Mouse (Mus musculus): ENCODE measurements around the gene Cytip. TPM values are rescaled to one million over a fixed set of nuclear protein-coding genes. Genes with fewer than 3 reads are reported as not detected.

The Cytip gene
- polyA plus RNA-seq, 2 experiments, result 1.6 to 3.2 TPM

- Histone ChIP-seq H3K27ac (replicated peaks; ENCODE audit: low read depth, low read length) (no peak overlapping the region), H3K4me3 (replicated peaks; ENCODE audit: low read length) (no peak overlapping the region), H3K27me3 (ENCODE audit: control insufficient read depth, insufficient read depth, low read length) (no peaks in the 10 kb centered on the region), H3K9me3 (ENCODE audit: control insufficient read depth, low read length) (no peaks in the 10 kb centered on the region), H3K9ac (ENCODE audit: low read depth, low read length, severe bottlenecking) (no peak overlapping the region), H3K4me1 (ENCODE audit: control insufficient read depth, insufficient read depth, low read length) (peaks cover 4% of the 10 kb centered on the region; the same call in 1 of the 2 replicates), H3K36me3 (ENCODE audit: control insufficient read depth, insufficient read depth, low read length) (no peaks in the 10 kb centered on the region), H3K4me2 (replicated peaks; ENCODE audit: low read depth, low read length, severe bottlenecking) (no peak overlapping the region)
- WGBS, result 65% methylated on average over 5 of the region's 5 CpGs
- ATAC-seq (ENCODE audit: low FRiP score, low read depth) (no peak), DNase-seq (ENCODE audit: low spot score) (no peak)
- no peak for TF ChIP-seq POLR2A (IDR thresholded peaks at IDR 0.05; ENCODE audit: borderline replicate concordance, extremely low read depth, insufficient read depth, insufficient read length)
These were observed 36.8 kb downstream of the Cytip start for GRCm38 (mm10) chr2:58158539-58158938.

GRCm38 (mm10) chr2:58158107-58158506 lies 37.2 kb downstream of the Cytip start:
- Histone ChIP-seq H3K4me2 (replicated peaks; ENCODE audit: low read depth, low read length, severe bottlenecking) (no peak overlapping the region), H3K27ac (replicated peaks; ENCODE audit: low read depth, low read length) (no peak overlapping the region), H3K4me3 (replicated peaks; ENCODE audit: low read length) (no peak overlapping the region), H3K36me3 (ENCODE audit: control insufficient read depth, insufficient read depth, low read length) (no peaks in the 10 kb centered on the region), H3K27me3 (ENCODE audit: control insufficient read depth, insufficient read depth, low read length) (no peaks in the 10 kb centered on the region), H3K9me3 (ENCODE audit: control insufficient read depth, low read length) (no peaks in the 10 kb centered on the region), H3K9ac (ENCODE audit: low read depth, low read length, severe bottlenecking) (no peak overlapping the region), H3K4me1 (ENCODE audit: control insufficient read depth, insufficient read depth, low read length) (peaks cover 4% of the 10 kb centered on the region; the same call in 1 of the 2 replicates)
- ATAC-seq (ENCODE audit: low FRiP score, low read depth), result no peak
- DNase-seq (ENCODE audit: low spot score), result no peak
- TF ChIP-seq POLR2A (IDR thresholded peaks at IDR 0.05; ENCODE audit: borderline replicate concordance, extremely low read depth, insufficient read depth, insufficient read length), result no peak
- WGBS, result 56% methylated on average over 2 of the region's 2 CpGs

DNA sequence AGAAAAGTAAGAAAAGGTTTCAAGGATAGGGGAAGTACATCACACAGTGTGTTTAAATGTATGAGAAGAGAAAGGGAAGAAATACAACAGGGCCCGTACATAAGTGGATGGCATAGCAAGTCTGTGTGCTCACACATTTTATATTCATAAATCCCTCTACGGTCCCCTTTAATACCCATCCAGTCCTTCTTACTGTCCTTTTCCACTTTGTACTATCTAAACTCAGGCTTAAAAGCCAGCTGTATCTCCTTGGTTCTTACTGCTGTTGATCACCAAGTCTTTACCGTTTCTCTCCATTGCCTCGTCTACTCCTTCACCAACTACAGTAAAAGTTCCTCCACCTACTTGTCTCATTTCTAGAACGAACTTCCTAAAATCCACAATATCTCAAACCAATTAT lies 37.9 kb downstream of the Cytip start:
- Histone ChIP-seq H3K36me3 (ENCODE audit: control insufficient read depth, insufficient read depth, low read length) (no peaks in the 10 kb centered on the region), H3K9me3 (ENCODE audit: control insufficient read depth, low read length) (no peaks in the 10 kb centered on the region), H3K4me1 (ENCODE audit: control insufficient read depth, insufficient read depth, low read length) (peaks cover 4% of the 10 kb centered on the region; the same call in 1 of the 2 replicates), H3K27me3 (ENCODE audit: control insufficient read depth, insufficient read depth, low read length) (no peaks in the 10 kb centered on the region), H3K9ac (ENCODE audit: low read depth, low read length, severe bottlenecking) (no peak overlapping the region), H3K27ac (replicated peaks; ENCODE audit: low read depth, low read length) (no peak overlapping the region), H3K4me2 (replicated peaks; ENCODE audit: low read depth, low read length, severe bottlenecking) (no peak overlapping the region), H3K4me3 (replicated peaks; ENCODE audit: low read length) (no peak overlapping the region)
- ATAC-seq (ENCODE audit: low FRiP score, low read depth) (no peak), DNase-seq (ENCODE audit: low spot score) (no peak)
- 93% methylated on average over 5 of the region's 5 CpGs for WGBS
- TF ChIP-seq POLR2A (IDR thresholded peaks at IDR 0.05; ENCODE audit: borderline replicate concordance, extremely low read depth, insufficient read depth, insufficient read length), result no peak

- WGBS, result 54% methylated on average over 5 of the region's 5 CpGs
These were observed 38.6 kb downstream of the Cytip start for GRCm38 (mm10) chr2:58156495-58157392.

GRCm38 (mm10) chr2:58156108-58156415 lies 39.3 kb downstream of the Cytip start:
- WGBS, result 84% methylated on average over 5 of the region's 5 CpGs
- Histone ChIP-seq H3K27ac (replicated peaks; ENCODE audit: low read depth, low read length) (no peak overlapping the region), H3K4me3 (replicated peaks; ENCODE audit: low read length) (no peak overlapping the region), H3K9ac (ENCODE audit: low read depth, low read length, severe bottlenecking) (no peak overlapping the region), H3K9me3 (ENCODE audit: control insufficient read depth, low read length) (no peaks in the 10 kb centered on the region), H3K4me1 (ENCODE audit: control insufficient read depth, insufficient read depth, low read length) (0 out of 2 replicates have a peak, but pooled peaks cover 4% of the 10 kb centered on the region), H3K27me3 (ENCODE audit: control insufficient read depth, insufficient read depth, low read length) (no peaks in the 10 kb centered on the region), H3K36me3 (ENCODE audit: control insufficient read depth, insufficient read depth, low read length) (no peaks in the 10 kb centered on the region), H3K4me2 (replicated peaks; ENCODE audit: low read depth, low read length, severe bottlenecking) (no peak overlapping the region)
- no peak for DNase-seq (ENCODE audit: low spot score)
- TF ChIP-seq POLR2A (IDR thresholded peaks at IDR 0.05; ENCODE audit: borderline replicate concordance, extremely low read depth, insufficient read depth, insufficient read length), result no peak
- ATAC-seq (ENCODE audit: low FRiP score, low read depth), result no peak

More at GRCm38 (mm10) chr2:58156495-58157392, 38.6 kb downstream of the Cytip start:
- Histone ChIP-seq H3K36me3 (ENCODE audit: control insufficient read depth, insufficient read depth, low read length) (no peaks in the 10 kb centered on the region), H3K27ac (replicated peaks; ENCODE audit: low read depth, low read length) (no peak overlapping the region), H3K9me3 (ENCODE audit: control insufficient read depth, low read length) (no peaks in the 10 kb centered on the region), H3K9ac (ENCODE audit: low read depth, low read length, severe bottlenecking) (no peak overlapping the region), H3K4me1 (ENCODE audit: control insufficient read depth, insufficient read depth, low read length) (peaks cover 4% of the 10 kb centered on the region; the same call in 1 of the 2 replicates), H3K4me2 (replicated peaks; ENCODE audit: low read depth, low read length, severe bottlenecking) (no peak overlapping the region), H3K27me3 (ENCODE audit: control insufficient read depth, insufficient read depth, low read length) (no peaks in the 10 kb centered on the region), H3K4me3 (replicated peaks; ENCODE audit: low read length) (no peak overlapping the region)
- DNase-seq (ENCODE audit: low spot score) (no peak), ATAC-seq (ENCODE audit: low FRiP score, low read depth) (no peak)
- no peak for TF ChIP-seq POLR2A (IDR thresholded peaks at IDR 0.05; ENCODE audit: borderline replicate concordance, extremely low read depth, insufficient read depth, insufficient read length)
